Mouse (Mus musculus): ENCODE data around the gene Htra1. TPM values are rescaled to one million over a fixed set of nuclear protein-coding genes. Genes with fewer than 3 reads are reported as not detected.
A peak's percentile ranks its signal among the peaks of the same experiment; 100 is the strongest.

Htra1 gene
- polyA plus RNA-seq, 1 experiment from 2014 or later = 27.8 TPM

GRCm38 (mm10) chr7:130985716-130986115 is 49.8 kb downstream of the Htra1 start:
- H3K27ac ChIP-seq = no peak overlapping the region
- WGBS = 54% methylated on average over 3 of the region's 3 CpGs

GRCm38 (mm10) chr7:130988146-130988545 is 52.2 kb downstream of the Htra1 start:
- no peak for ATAC-seq (ENCODE audit: insufficient read depth, low FRiP score, low read depth)
- Histone ChIP-seq H3K36me3 (no peaks in the 10 kb centered on the region), H3K9ac (no peak overlapping the region), H3K4me1 (peaks cover 7% of the 10 kb centered on the region; the same call in 1 of the 2 replicates), H3K27me3 (replicated peaks) (no peaks in the 10 kb centered on the region), H3K9me3 (no peaks in the 10 kb centered on the region), H3K4me3 (replicated peaks) (no peak overlapping the region), H3K4me2 (no peak overlapping the region), H3K27ac (no peak overlapping the region)
- 45% methylated on average over 5 of the region's 5 CpGs for whole genome bisulfite sequencing

More at GRCm38 (mm10) chr7:130985716-130986115, 49.8 kb downstream of the Htra1 start:
- Histone ChIP-seq H3K4me3 (replicated peaks) (no peak overlapping the region), H3K4me1 (peaks cover 15% of the 10 kb centered on the region), H3K36me3 (no peaks in the 10 kb centered on the region), H3K27me3 (replicated peaks) (no peaks in the 10 kb centered on the region), H3K9ac (no peak overlapping the region), H3K9me3 (no peaks in the 10 kb centered on the region), H3K4me2 (no peak overlapping the region)
- no peak; the same call in 1 of the 2 replicates for ATAC-seq (ENCODE audit: insufficient read depth, low FRiP score, low read depth)

GRCm38 (mm10) chr7:130989371-130989770 is 53.5 kb downstream of the Htra1 start:
- no peaks in the 10 kb centered on the region for H3K36me3 ChIP-seq
- no peak overlapping the region for H3K4me2 ChIP-seq
- ATAC-seq (ENCODE audit: insufficient read depth, low FRiP score, low read depth) = no peak
- 51% methylated on average over 3 of the region's 3 CpGs for WGBS
- no peaks in the 10 kb centered on the region for H3K27me3 ChIP-seq (replicated peaks)
- no peak overlapping the region for H3K9ac ChIP-seq
- no peak overlapping the region for H3K27ac ChIP-seq
- peaks cover 5% of the 10 kb centered on the region; the same call in 1 of the 2 replicates for H3K4me1 ChIP-seq
- H3K4me3 ChIP-seq (replicated peaks) = no peak overlapping the region
- H3K9me3 ChIP-seq = no peaks in the 10 kb centered on the region

GRCm38 (mm10) chr7:130991174-130991789 is 55.4 kb downstream of the Htra1 start:
- Histone ChIP-seq H3K27me3 (replicated peaks) (no peaks in the 10 kb centered on the region), H3K27ac (no peak overlapping the region), H3K4me3 (replicated peaks) (no peak overlapping the region), H3K9ac (no peak overlapping the region), H3K4me1 (peaks cover 5% of the 10 kb centered on the region; the same call in 1 of the 2 replicates), H3K4me2 (no peak overlapping the region), H3K36me3 (no peaks in the 10 kb centered on the region), H3K9me3 (no peaks in the 10 kb centered on the region)
- peak; percentile 14; the same call in 1 of the 2 replicates for ATAC-seq (ENCODE audit: insufficient read depth, low FRiP score, low read depth)
- 81% methylated on average over 13 of the region's 13 CpGs for WGBS

- H3K4me1 ChIP-seq = no peaks in the 10 kb centered on the region
- H3K4me3 ChIP-seq (replicated peaks) = no peak overlapping the region
- H3K4me2 ChIP-seq = no peak overlapping the region
- no peaks in the 10 kb centered on the region for H3K9me3 ChIP-seq
- 49% methylated on average over 8 of the region's 8 CpGs for WGBS
- H3K27ac ChIP-seq = no peak overlapping the region
- ATAC-seq (ENCODE audit: insufficient read depth, low FRiP score, low read depth) = no peak
- no peaks in the 10 kb centered on the region for H3K36me3 ChIP-seq
- H3K9ac ChIP-seq = no peak overlapping the region
- no peaks in the 10 kb centered on the region for H3K27me3 ChIP-seq (replicated peaks)
These were observed 58.0 kb downstream of the Htra1 start for GRCm38 (mm10) chr7:130993907-130994306.

GRCm38 (mm10) chr7:131001976-131002726 is 66.2 kb downstream of the Htra1 start:
- Histone ChIP-seq H3K27ac (no peak overlapping the region), H3K36me3 (no peaks in the 10 kb centered on the region), H3K4me2 (no peak overlapping the region), H3K4me1 (peaks cover 5% of the 10 kb centered on the region; the same call in 1 of the 2 replicates), H3K27me3 (replicated peaks) (no peaks in the 10 kb centered on the region), H3K4me3 (replicated peaks) (no peak overlapping the region), H3K9me3 (no peaks in the 10 kb centered on the region), H3K9ac (no peak overlapping the region)
- 63% methylated on average over 12 of the region's 12 CpGs for WGBS
- ATAC-seq (ENCODE audit: insufficient read depth, low FRiP score, low read depth) = peak; percentile 91

GRCm38 (mm10) chr7:131004071-131004470 is 68.2 kb downstream of the Htra1 start:
- H3K27me3 ChIP-seq (replicated peaks) = no peaks in the 10 kb centered on the region
- WGBS = 84% methylated on average over 5 of the region's 5 CpGs

GRCm38 (mm10) chr7:131007221-131007620 is 71.3 kb downstream of the Htra1 start:
- H3K4me3 ChIP-seq (replicated peaks) = no peak overlapping the region
- WGBS = 95% methylated on average over 2 of the region's 2 CpGs
- no peak overlapping the region for H3K27ac ChIP-seq
- no peak for ATAC-seq (ENCODE audit: insufficient read depth, low FRiP score, low read depth)
- no peaks in the 10 kb centered on the region for H3K27me3 ChIP-seq (replicated peaks)
- no peaks in the 10 kb centered on the region for H3K9me3 ChIP-seq
- H3K9ac ChIP-seq = no peak overlapping the region
- H3K4me1 ChIP-seq = no peaks in the 10 kb centered on the region
- H3K4me2 ChIP-seq = no peak overlapping the region
- no peaks in the 10 kb centered on the region for H3K36me3 ChIP-seq

More at GRCm38 (mm10) chr7:131004071-131004470, 68.2 kb downstream of the Htra1 start:
- no peak for ATAC-seq (ENCODE audit: insufficient read depth, low FRiP score, low read depth)
- Histone ChIP-seq H3K4me1 (peaks cover 5% of the 10 kb centered on the region; the same call in 1 of the 2 replicates), H3K9me3 (no peaks in the 10 kb centered on the region), H3K27ac (no peak overlapping the region), H3K9ac (no peak overlapping the region), H3K4me2 (no peak overlapping the region), H3K36me3 (no peaks in the 10 kb centered on the region), H3K4me3 (replicated peaks) (no peak overlapping the region)

GRCm38 (mm10) chr7:131009178-131009577 is 73.3 kb downstream of the Htra1 start:
- Histone ChIP-seq H3K4me2 (no peak overlapping the region), H3K27me3 (replicated peaks) (no peaks in the 10 kb centered on the region), H3K36me3 (no peaks in the 10 kb centered on the region), H3K9ac (no peak overlapping the region), H3K4me1 (no peaks in the 10 kb centered on the region), H3K9me3 (no peaks in the 10 kb centered on the region), H3K27ac (no peak overlapping the region), H3K4me3 (replicated peaks) (no peak overlapping the region)
- 80% methylated on average over 5 of the region's 5 CpGs for WGBS
- no peak for ATAC-seq (ENCODE audit: insufficient read depth, low FRiP score, low read depth)

GRCm38 (mm10) chr7:131011901-131012300 is 76.0 kb downstream of the Htra1 start:
- WGBS = 59% methylated on average over 1 of the region's 1 CpGs
- no peaks in the 10 kb centered on the region for H3K9me3 ChIP-seq
- no peak overlapping the region for H3K4me3 ChIP-seq (replicated peaks)
- H3K27me3 ChIP-seq (replicated peaks) = no peaks in the 10 kb centered on the region
- no peak for ATAC-seq (ENCODE audit: insufficient read depth, low FRiP score, low read depth)
- H3K27ac ChIP-seq = no peak overlapping the region
- H3K9ac ChIP-seq = no peak overlapping the region
- H3K4me1 ChIP-seq = no peaks in the 10 kb centered on the region
- H3K4me2 ChIP-seq = no peak overlapping the region
- H3K36me3 ChIP-seq = no peaks in the 10 kb centered on the region

GRCm38 (mm10) chr7:131019181-131019580 is 83.3 kb downstream of the Htra1 start:
- H3K9me3 ChIP-seq = no peaks in the 10 kb centered on the region
- no peak overlapping the region for H3K9ac ChIP-seq
- no peaks in the 10 kb centered on the region for H3K4me1 ChIP-seq
- no peaks in the 10 kb centered on the region for H3K27me3 ChIP-seq (replicated peaks)
- WGBS = 78% methylated on average over 2 of the region's 2 CpGs
- H3K36me3 ChIP-seq = no peaks in the 10 kb centered on the region
- no peak overlapping the region for H3K27ac ChIP-seq
- H3K4me2 ChIP-seq = no peak overlapping the region
- ATAC-seq (ENCODE audit: insufficient read depth, low FRiP score, low read depth) = no peak
- no peak overlapping the region for H3K4me3 ChIP-seq (replicated peaks)

GRCm38 (mm10) chr7:131024807-131025206 is 88.9 kb downstream of the Htra1 start:
- Histone ChIP-seq H3K36me3 (no peaks in the 10 kb centered on the region), H3K9me3 (no peaks in the 10 kb centered on the region), H3K9ac (no peak overlapping the region), H3K4me1 (no peaks in the 10 kb centered on the region), H3K4me3 (replicated peaks) (no peak overlapping the region), H3K4me2 (no peak overlapping the region), H3K27ac (0 out of 2 replicates have a peak overlapping the region, but pooled peaks have one; percentile 4), H3K27me3 (replicated peaks) (no peaks in the 10 kb centered on the region)
- ATAC-seq (ENCODE audit: insufficient read depth, low FRiP score, low read depth) = 0 out of 2 replicates have a peak, but pooled peaks have one; percentile 14
- WGBS = 30% methylated on average over 1 of the region's 1 CpGs

Measured in stomach, embryonic 15.5 days (tissue).